Mouse (Mus musculus) neural tube, embryonic 15.5 days (tissue): ENCODE results near the gene Ncor1. TPM values are rescaled to one million over a fixed set of nuclear protein-coding genes. Genes with fewer than 3 reads are reported as not detected.

Source experiments
- ATAC-seq: fragments of 200-750 bp; cut with Nextera tagmentation; 2 replicates; pipeline ENCODE4 v1.8.0; 2017; ENCODE audit warnings: mild to moderate bottlenecking, moderate TSS enrichment, moderate library complexity; ENCODE audit not compliant: low FRiP score
- H3K27ac ChIP-seq: fragments of 300-500 bp; sonication (generic); replicated peaks from 2 replicates; pipeline ENCODE4 v1.5.1; 2015; ENCODE audit warnings: mild to moderate bottlenecking, inconsistent platforms
- H3K27me3 ChIP-seq: fragments of 300-500 bp; sonication (generic); replicated peaks from 2 replicates; pipeline ENCODE4 v1.6.1; 2015; ENCODE audit warnings: inconsistent platforms
- H3K36me3 ChIP-seq: fragments of 300-500 bp; sonication (generic); 2 replicates; pipeline ENCODE4 v1.6.1; 2015; ENCODE audit warnings: inconsistent platforms
- H3K4me1 ChIP-seq: fragments of 300-500 bp; sonication (generic); 2 replicates; pipeline ENCODE4 v1.6.1; 2015; ENCODE audit warnings: inconsistent platforms
- H3K4me2 ChIP-seq: fragments of 300-500 bp; sonication (generic); 2 replicates; pipeline ENCODE4 v1.6.1; 2015; ENCODE audit warnings: inconsistent platforms, mild to moderate bottlenecking, moderate library complexity
- H3K4me3 ChIP-seq: fragments of 300-500 bp; sonication (generic); replicated peaks from 2 replicates; pipeline ENCODE4 v1.5.1; 2015; ENCODE audit warnings: mild to moderate bottlenecking, inconsistent platforms
- H3K9ac ChIP-seq: fragments of 300-500 bp; sonication (generic); replicated peaks from 2 replicates; pipeline ENCODE4 v1.6.1; 2015; ENCODE audit warnings: mild to moderate bottlenecking, inconsistent platforms
- H3K9me3 ChIP-seq: fragments of 300-500 bp; sonication (generic); replicated peaks from 2 replicates; pipeline ENCODE4 v1.6.1; 2016; ENCODE audit warnings: inconsistent platforms
- WGBS: fragments of 180-500 bp; shearing (Covaris S2); methylation state at CpG from one replicate; pipeline ENCODE4 v1.1.7; 2015; ENCODE audit warnings: mixed read lengths; 5-methylcytosine and 5-hydroxymethylcytosine counted together
- polyA plus RNA-seq: library from polyadenylated mRNA; unstranded; fragments of >200 nt; fragmentation: Nextera tagmentation; extraction: Ambion mirVana; gene quantifications from 2 replicates; pipeline ENCODE4 v1.2.1, GENCODE M21; 2015

The Ncor1 gene
- polyA plus RNA-seq, 1 experiment from 2014 or later, result 174 TPM

- Histone ChIP-seq H3K27me3 (no peaks in the 10 kb centered on the region), H3K36me3 (peaks cover 51% of the 10 kb centered on the region), H3K27ac (no peak overlapping the region), H3K4me2 (no peak overlapping the region), H3K9me3 (no peaks in the 10 kb centered on the region), H3K4me1 (no peaks in the 10 kb centered on the region), H3K9ac (no peak overlapping the region), H3K4me3 (no peak overlapping the region)
- ATAC-seq, result no peak
- 88% methylated on average over 13 of the region's 13 CpGs for WGBS
Observed at GRCm38 (mm10) chr11:62343002-62343401, 115.3 kb downstream of the Ncor1 start.

- Histone ChIP-seq H3K9ac (no peak overlapping the region), H3K36me3 (peaks cover 82% of the 10 kb centered on the region), H3K4me2 (no peak overlapping the region), H3K4me3 (no peak overlapping the region), H3K27me3 (no peaks in the 10 kb centered on the region), H3K4me1 (no peaks in the 10 kb centered on the region), H3K27ac (no peak overlapping the region), H3K9me3 (no peaks in the 10 kb centered on the region)
- no peak for ATAC-seq
- WGBS, result 98% methylated on average over 4 of the region's 4 CpGs
Observed at GRCm38 (mm10) chr11:62332228-62332627, 126.1 kb downstream of the Ncor1 start.

DNA sequence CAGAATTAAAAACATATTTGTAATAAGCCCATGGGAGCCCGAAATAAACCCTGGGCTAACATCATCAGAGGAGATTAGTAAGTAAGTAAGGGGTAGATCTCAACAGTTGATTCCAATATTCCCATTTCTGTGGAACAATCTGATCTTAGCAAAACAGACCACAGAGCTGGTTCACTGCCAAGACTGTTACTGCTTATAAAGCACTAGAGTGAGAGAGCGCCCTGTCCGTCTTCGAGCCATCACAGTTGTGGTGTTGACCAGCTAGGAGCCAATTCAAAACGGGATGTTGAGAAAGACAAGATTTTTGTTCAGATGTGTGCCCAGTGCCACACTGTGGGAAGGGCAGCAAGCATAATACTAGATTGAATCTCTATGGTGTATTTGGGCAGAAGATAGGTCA lies 127.2 kb downstream of the Ncor1 start:
- Histone ChIP-seq H3K36me3 (peaks cover 82% of the 10 kb centered on the region), H3K9me3 (no peaks in the 10 kb centered on the region), H3K27ac (no peak overlapping the region), H3K4me1 (no peaks in the 10 kb centered on the region), H3K27me3 (no peaks in the 10 kb centered on the region), H3K4me2 (no peak overlapping the region), H3K9ac (no peak overlapping the region), H3K4me3 (no peak overlapping the region)
- WGBS, result 95% methylated on average over 5 of the region's 5 CpGs
- no peak for ATAC-seq

GRCm38 (mm10) chr11:62323659-62324058 lies 134.7 kb downstream of the Ncor1 start:
- no peak overlapping the region for H3K27ac ChIP-seq
- 95% methylated on average over 3 of the region's 3 CpGs for WGBS
- H3K4me1 ChIP-seq, result no peaks in the 10 kb centered on the region
- H3K9ac ChIP-seq, result no peak overlapping the region
- peaks cover 78% of the 10 kb centered on the region for H3K36me3 ChIP-seq
- no peaks in the 10 kb centered on the region for H3K27me3 ChIP-seq
- ATAC-seq, result no peak
- H3K4me2 ChIP-seq, result no peak overlapping the region
- H3K4me3 ChIP-seq, result no peak overlapping the region
- H3K9me3 ChIP-seq, result no peaks in the 10 kb centered on the region

GRCm38 (mm10) chr11:62320097-62320496 lies 138.2 kb downstream of the Ncor1 start:
- ATAC-seq, result no peak
- Histone ChIP-seq H3K4me3 (no peak overlapping the region), H3K4me2 (no peak overlapping the region), H3K27ac (no peak overlapping the region), H3K9ac (no peak overlapping the region), H3K36me3 (peaks cover 76% of the 10 kb centered on the region), H3K9me3 (no peaks in the 10 kb centered on the region), H3K4me1 (no peaks in the 10 kb centered on the region), H3K27me3 (no peaks in the 10 kb centered on the region)
- WGBS, result 86% methylated on average over 3 of the region's 3 CpGs

DNA sequence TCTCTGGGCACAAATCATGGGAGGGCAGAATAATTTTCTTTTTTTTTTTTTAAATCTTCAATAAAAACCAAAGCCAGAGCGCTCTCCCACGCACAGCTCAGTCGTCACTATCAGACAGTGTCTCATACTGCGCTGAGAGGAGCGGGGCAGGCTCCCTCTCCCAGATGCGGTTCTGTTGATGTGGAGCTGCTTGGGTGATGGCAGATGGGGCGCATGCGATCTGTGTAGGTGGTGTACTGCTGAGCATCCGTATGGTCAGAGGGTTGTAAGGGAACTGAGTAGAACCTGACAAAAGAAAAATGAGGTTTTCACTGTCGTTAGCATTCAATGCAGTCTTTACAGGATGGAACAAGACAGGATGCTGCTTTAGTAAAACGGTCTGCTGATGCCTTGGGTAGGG lies 140.6 kb downstream of the Ncor1 start:
- WGBS, result 85% methylated on average over 11 of the region's 11 CpGs
- Histone ChIP-seq H3K4me3 (no peak overlapping the region), H3K4me2 (no peak overlapping the region), H3K4me1 (no peaks in the 10 kb centered on the region), H3K27ac (no peak overlapping the region), H3K9me3 (no peaks in the 10 kb centered on the region), H3K36me3 (peaks cover 84% of the 10 kb centered on the region), H3K27me3 (no peaks in the 10 kb centered on the region), H3K9ac (no peak overlapping the region)
- no peak for ATAC-seq

GRCm38 (mm10) chr11:62314984-62315383 lies 143.4 kb downstream of the Ncor1 start:
- Histone ChIP-seq H3K36me3 (peaks cover 75% of the 10 kb centered on the region), H3K27me3 (no peaks in the 10 kb centered on the region), H3K9ac (no peak overlapping the region), H3K27ac (no peak overlapping the region), H3K4me2 (no peak overlapping the region), H3K4me1 (no peaks in the 10 kb centered on the region), H3K9me3 (no peaks in the 10 kb centered on the region), H3K4me3 (no peak overlapping the region)
- WGBS, result 96% methylated on average over 5 of the region's 5 CpGs
- ATAC-seq, result no peak

DNA sequence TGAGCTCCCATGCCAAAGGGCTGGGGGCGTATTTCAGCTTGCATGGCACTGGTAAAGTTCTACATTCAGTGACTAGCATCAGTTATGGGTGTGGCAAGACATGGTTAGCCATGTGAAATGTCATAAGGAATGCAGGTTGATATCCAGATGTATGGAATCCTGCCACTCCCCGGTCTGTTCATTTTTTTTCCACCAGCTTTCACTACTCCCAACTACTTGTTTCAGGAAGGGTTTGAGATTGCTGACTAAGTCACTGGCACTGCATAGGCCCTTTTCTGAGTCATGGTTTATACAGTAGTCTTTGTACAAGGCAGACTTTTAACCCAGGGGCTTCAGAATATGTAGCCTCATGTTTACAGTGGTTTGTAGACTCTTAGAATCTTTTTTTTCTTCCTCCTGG lies 149.0 kb downstream of the Ncor1 start:
- Histone ChIP-seq H3K4me3 (no peak overlapping the region), H3K27ac (no peak overlapping the region), H3K4me1 (no peaks in the 10 kb centered on the region), H3K4me2 (no peak overlapping the region), H3K27me3 (no peaks in the 10 kb centered on the region), H3K36me3 (peaks cover 65% of the 10 kb centered on the region), H3K9ac (no peak overlapping the region), H3K9me3 (no peaks in the 10 kb centered on the region)
- WGBS, result 96% methylated on average over 2 of the region's 2 CpGs
- ATAC-seq, result no peak

DNA sequence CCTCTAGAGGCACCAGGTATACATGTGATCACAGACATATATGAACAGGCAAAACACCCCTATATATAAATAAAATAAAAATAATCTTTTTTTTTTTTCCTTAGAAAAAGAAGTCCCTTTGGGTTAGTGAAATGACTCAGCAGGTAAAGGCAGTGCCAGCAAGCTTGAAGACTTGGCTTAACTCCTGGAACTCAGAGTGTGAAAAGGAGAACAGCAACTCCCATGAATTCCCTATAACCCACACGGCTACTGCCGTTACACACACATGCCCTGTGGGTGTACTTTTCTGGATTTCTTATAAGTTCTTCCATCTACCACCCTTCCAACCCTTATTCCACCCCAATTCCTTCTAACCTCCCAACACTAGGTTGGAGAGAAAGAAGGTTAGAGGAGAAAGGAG lies 152.5 kb downstream of the Ncor1 start:
- no peak overlapping the region for H3K4me3 ChIP-seq
- no peak for ATAC-seq
- no peaks in the 10 kb centered on the region for H3K27me3 ChIP-seq
- H3K4me1 ChIP-seq, result 0 out of 2 replicates have a peak, but pooled peaks cover 4% of the 10 kb centered on the region
- H3K9me3 ChIP-seq, result no peaks in the 10 kb centered on the region
- no peak overlapping the region for H3K4me2 ChIP-seq
- no peak overlapping the region for H3K27ac ChIP-seq
- no peak overlapping the region for H3K9ac ChIP-seq
- peaks cover 41% of the 10 kb centered on the region for H3K36me3 ChIP-seq
- WGBS, result 93% methylated on average over 2 of the region's 2 CpGs

DNA sequence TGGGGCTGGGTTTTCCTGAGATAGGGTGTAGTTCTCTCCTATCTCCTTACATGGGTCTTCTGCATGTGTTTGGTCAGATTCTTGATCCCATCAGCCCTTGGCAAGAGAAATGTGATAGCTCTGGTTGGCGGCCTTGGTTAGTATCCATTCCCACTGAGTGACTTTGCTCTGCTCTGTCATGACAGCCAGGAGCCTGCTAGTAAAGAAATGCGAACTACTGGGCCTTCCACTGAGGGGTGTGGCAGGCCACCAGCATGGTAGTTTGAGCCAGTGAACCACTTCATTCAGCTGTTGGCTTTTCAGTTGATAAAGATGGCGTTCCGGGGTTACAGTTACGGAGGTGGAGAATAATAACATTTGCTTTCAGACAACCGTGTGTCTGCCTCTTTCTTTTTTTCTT lies 159.5 kb downstream of the Ncor1 start:
- Histone ChIP-seq H3K4me2 (no peak overlapping the region), H3K27ac (no peak overlapping the region), H3K9me3 (no peaks in the 10 kb centered on the region), H3K4me3 (no peak overlapping the region), H3K9ac (no peak overlapping the region), H3K36me3 (peaks cover 32% of the 10 kb centered on the region), H3K4me1 (0 out of 2 replicates have a peak, but pooled peaks cover 4% of the 10 kb centered on the region), H3K27me3 (no peaks in the 10 kb centered on the region)
- 86% methylated on average over 6 of the region's 6 CpGs for WGBS
- ATAC-seq, result no peak

DNA sequence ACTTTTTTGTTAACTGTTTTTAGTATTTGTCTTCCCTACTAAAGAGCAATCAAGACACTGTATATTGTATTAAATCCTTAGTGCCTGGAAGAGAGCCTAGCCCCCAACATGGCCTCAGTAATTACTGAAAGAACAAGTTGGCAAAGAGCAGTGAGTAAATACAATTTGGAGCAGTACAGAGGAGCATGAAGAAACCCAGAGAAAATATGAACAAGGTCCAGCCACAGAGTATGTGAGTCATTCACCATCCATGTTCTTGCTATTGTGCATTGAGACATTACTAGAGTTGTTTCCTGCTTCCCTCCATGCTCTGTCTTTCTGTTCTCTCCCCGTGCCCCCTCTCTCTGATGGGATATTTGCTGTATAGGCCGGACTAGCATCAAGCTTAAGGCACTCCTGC lies 164.2 kb downstream of the Ncor1 start:
- Histone ChIP-seq H3K4me2 (no peak overlapping the region), H3K36me3 (peaks cover 65% of the 10 kb centered on the region), H3K9ac (no peak overlapping the region)

GRCm38 (mm10) chr11:62287700-62288099 lies 170.6 kb downstream of the Ncor1 start:
- no peaks in the 10 kb centered on the region for H3K9me3 ChIP-seq
- 80% methylated on average over 1 of the region's 1 CpGs for WGBS
- H3K9ac ChIP-seq, result no peak overlapping the region
- no peak for ATAC-seq
- H3K27ac ChIP-seq, result no peak overlapping the region
- peaks cover 71% of the 10 kb centered on the region for H3K36me3 ChIP-seq
- H3K4me1 ChIP-seq, result peaks cover 7% of the 10 kb centered on the region
- no peak overlapping the region for H3K4me3 ChIP-seq
- no peak overlapping the region for H3K4me2 ChIP-seq
- H3K27me3 ChIP-seq, result no peaks in the 10 kb centered on the region

More for the DNA sequence above, 164.2 kb downstream of the Ncor1 start:
- Histone ChIP-seq H3K27ac (no peak overlapping the region), H3K4me1 (no peaks in the 10 kb centered on the region), H3K27me3 (no peaks in the 10 kb centered on the region), H3K9me3 (no peaks in the 10 kb centered on the region), H3K4me3 (no peak overlapping the region)
- 93% methylated on average over 2 of the region's 2 CpGs for WGBS
- no peak for ATAC-seq

DNA sequence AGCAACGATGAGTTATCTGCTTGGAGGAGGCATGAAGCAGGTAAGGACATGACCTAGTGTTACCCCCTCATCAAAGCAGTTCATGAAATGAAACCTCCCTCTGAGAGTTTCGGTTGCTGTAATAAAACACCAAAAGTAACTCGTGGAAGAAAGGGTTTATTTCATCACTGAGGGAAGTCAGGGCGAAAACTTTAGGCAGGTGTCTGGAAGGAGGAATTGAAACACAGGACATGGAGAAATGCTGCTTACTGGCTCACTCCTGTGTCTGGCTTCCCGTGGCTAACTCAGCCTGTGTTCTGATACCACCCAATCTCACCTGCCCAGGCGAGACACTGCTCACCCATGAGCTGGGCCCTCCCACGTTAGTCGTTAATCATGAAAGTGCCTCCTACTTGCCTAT lies 173.3 kb downstream of the Ncor1 start:
- Histone ChIP-seq H3K9ac (no peak overlapping the region), H3K27ac (no peak overlapping the region), H3K9me3 (no peaks in the 10 kb centered on the region), H3K4me2 (no peak overlapping the region), H3K27me3 (no peaks in the 10 kb centered on the region), H3K4me1 (peaks cover 19% of the 10 kb centered on the region), H3K36me3 (peaks cover 56% of the 10 kb centered on the region), H3K4me3 (no peak overlapping the region)
- ATAC-seq, result no peak
- WGBS, result 88% methylated on average over 8 of the region's 8 CpGs
